In genomic region chr14:14596057-14596809, GRCm38 (mm10) we compare ENCODE assay signal across 20 mouse cellular contexts.
A peak's percentile ranks its signal among the peaks of the same experiment; 100 is the strongest.
DNase-seq lines count a peak whose midpoint lies in the region; ATAC-seq and TF ChIP-seq lines count a peak whose summit lies in the region.
"Had no signal": no experiment of that assay in that cellular context is flagged by ENCODE, and none has a peak within 500 bp of the region (broad histone marks: within the 10 kb centered on the region; RNA-seq: fewer than 3 reads in every experiment).

No protein-coding gene starts in this region.

- H3K4me3 ChIP-seq in C2C12 (ENCODE audit: insufficient read depth, poor library complexity, severe bottlenecking), result no peak overlapping the region
- no peak overlapping the region for H3K4me3 ChIP-seq in intestine, embryonic 16.5 days (ENCODE audit: low read length)
- H3K4me3 ChIP-seq in kidney, embryonic 14.5 days (ENCODE audit: low read length), result no peak overlapping the region
- H3K4me3 ChIP-seq: embryonic facial prominence, embryonic 12.5 days; heart, embryonic 12.5 days; hindbrain, embryonic 10.5 days; hindbrain, embryonic 15.5 days had no signal

- no peaks in the 10 kb centered on the region for H3K9me3 ChIP-seq in intestine, embryonic 16.5 days (ENCODE audit: control insufficient read depth, low read length)
- H3K9me3 ChIP-seq in kidney, embryonic 14.5 days (ENCODE audit: control insufficient read depth, low read length), result no peaks in the 10 kb centered on the region
- H3K9me3 ChIP-seq: embryonic facial prominence, embryonic 12.5 days; heart, embryonic 12.5 days; hindbrain, embryonic 10.5 days; hindbrain, embryonic 15.5 days had no signal

- DNase-seq in fat pad, adult 2 months (ENCODE audit: extremely low read depth, low read depth, low spot score), result peak; percentile 10
- DNase-seq in right cerebral cortex, postnatal 36 days (ENCODE audit: low spot score in 2 of 2), result no peak
- DNase-seq in left cerebral cortex, postnatal 36 days (ENCODE audit: low spot score in 2 of 2), result no peak
- no peak for DNase-seq in thymus, postnatal 4 days
- DNase-seq: adrenal gland, adult 8-10 months; B cell, adult 2 months; cerebellum, adult 11 months; cerebellum, adult 8-10 months; cerebellum, postnatal 25 days; gastrocnemius, postnatal 10 days; kidney, adult 2 months had no signal

- ATAC-seq in intestine, embryonic 16.5 days, result peak; percentile 77
- no peak for ATAC-seq in kidney, embryonic 14.5 days (ENCODE audit: low FRiP score, low TSS enrichment)
- ATAC-seq: forebrain, embryonic 14.5 days; inflammation-experienced regulatory T-cells, adult 6 months had no signal

- peak overlapping the region; percentile 39; the same call in 1 of the 2 replicates for H3K27ac ChIP-seq in intestine, embryonic 16.5 days (ENCODE audit: low read length)
- H3K27ac ChIP-seq in kidney, embryonic 14.5 days (ENCODE audit: low read depth, low read length), result no peak overlapping the region
- H3K27ac ChIP-seq: embryonic facial prominence, embryonic 12.5 days; hindbrain, embryonic 10.5 days; hindbrain, embryonic 15.5 days had no signal

- H3K9ac ChIP-seq in intestine, embryonic 16.5 days (ENCODE audit: low read depth, low read length), result no peak overlapping the region
- no peak overlapping the region for H3K9ac ChIP-seq in kidney, embryonic 14.5 days (ENCODE audit: low read depth, low read length)
- H3K9ac ChIP-seq: embryonic facial prominence, embryonic 12.5 days; heart, embryonic 12.5 days; hindbrain, embryonic 15.5 days had no signal

- intact Hi-C loops in left cerebral cortex, postnatal 36 days (cut with DNase I), result no loop called here

- H3K79me2 ChIP-seq in C2C12 (ENCODE audit: control insufficient read depth, insufficient read depth), result no peaks in the 10 kb centered on the region

- 71% methylated on average over 3 of the region's 3 CpGs for WGBS in intestine, embryonic 16.5 days
- WGBS in kidney, embryonic 14.5 days, result 83% methylated on average over 3 of the region's 3 CpGs

- no peak overlapping the region for H3ac ChIP-seq in C2C12 (ENCODE audit: control insufficient read depth, insufficient read length, low read depth)

- no peaks in the 10 kb centered on the region for H3K27me3 ChIP-seq in C2C12 (ENCODE audit: control insufficient read depth, insufficient read depth, insufficient read length)
- no peaks in the 10 kb centered on the region for H3K27me3 ChIP-seq in intestine, embryonic 16.5 days (replicated peaks; ENCODE audit: control insufficient read depth, insufficient read depth, low read length)
- no peaks in the 10 kb centered on the region for H3K27me3 ChIP-seq in kidney, embryonic 14.5 days (ENCODE audit: control insufficient read depth, insufficient read depth, low read length)
- H3K27me3 ChIP-seq: embryonic facial prominence, embryonic 12.5 days; heart, embryonic 12.5 days; hindbrain, embryonic 15.5 days had no signal

- H3K79me3 ChIP-seq in C2C12 (ENCODE audit: low read depth), result no peaks in the 10 kb centered on the region

- no peaks in the 10 kb centered on the region; the same call in 1 of the 2 replicates for H3K4me1 ChIP-seq in intestine, embryonic 16.5 days (ENCODE audit: control insufficient read depth, insufficient read depth, low read length)
- no peaks in the 10 kb centered on the region for H3K4me1 ChIP-seq in kidney, embryonic 14.5 days (ENCODE audit: control insufficient read depth, insufficient read depth, low read length)
- H3K4me1 ChIP-seq: heart, embryonic 12.5 days; hindbrain, embryonic 10.5 days; hindbrain, embryonic 15.5 days had no signal

- no peak overlapping the region for H3K4me2 ChIP-seq in intestine, embryonic 16.5 days (ENCODE audit: low read depth, low read length)
- no peak overlapping the region for H3K4me2 ChIP-seq in kidney, embryonic 14.5 days (replicated peaks; ENCODE audit: low read depth, low read length)
- H3K4me2 ChIP-seq: embryonic facial prominence, embryonic 12.5 days; heart, embryonic 12.5 days; hindbrain, embryonic 15.5 days had no signal

- TF ChIP-seq CTCF in C2C12 (IDR thresholded peaks at IDR 0.05; ENCODE audit: control insufficient read depth, insufficient read depth, insufficient read length), result no peak

- no peaks in the 10 kb centered on the region for H3K36me3 ChIP-seq in C2C12 (ENCODE audit: control insufficient read depth, insufficient read depth)
- H3K36me3 ChIP-seq in intestine, embryonic 16.5 days (ENCODE audit: control insufficient read depth, insufficient read depth, low read length), result no peaks in the 10 kb centered on the region
- H3K36me3 ChIP-seq in kidney, embryonic 14.5 days (ENCODE audit: control insufficient read depth, insufficient read depth, low read length), result no peaks in the 10 kb centered on the region
- H3K36me3 ChIP-seq: embryonic facial prominence, embryonic 12.5 days; heart, embryonic 12.5 days; hindbrain, embryonic 10.5 days; hindbrain, embryonic 15.5 days had no signal

TF ChIP-seq in C2C12, 6 proteins besides CTCF, POLR2A, EP300 and RAD21:
- TF ChIP-seq CEBPB (IDR thresholded peaks at IDR 0.05; ENCODE audit: low read depth) (peak; percentile 93), MAX (IDR thresholded peaks at IDR 0.05) (no peak)
